Mouse (Mus musculus) c-Kit-negative CD71-positive TER-119-positive erythroid progenitor cells, embryonic 14.5 days (primary cell): ENCODE data around the gene Prim1.

ENCODE experiments used
- DNase-seq: peaks from one replicate; pipeline ENCODE4 v3.0.0-alpha.2; 2013; ENCODE audit warnings: low read depth, low spot score

The Prim1 gene

GRCm38 (mm10) chr10:128015068-128015934 is at the start of gene Prim1:
Prim1 (plus strand) TSS chr10:128015168.
- peak; percentile 76 for DNase-seq

- DNase-seq = no peak
Observed at GRCm38 (mm10) chr10:127966506-127966905, 48.5 kb upstream of the Prim1 start.

GRCm38 (mm10) chr10:127969820-127970219 is 45.1 kb upstream of the Prim1 start:
- no peak for DNase-seq

GRCm38 (mm10) chr10:127970359-127970831 is 44.6 kb upstream of the Prim1 start:
- DNase-seq = no peak

GRCm38 (mm10) chr10:127971135-127971534 is 43.8 kb upstream of the Prim1 start:
- DNase-seq = no peak

- no peak for DNase-seq
Observed at GRCm38 (mm10) chr10:127974062-127974461, 40.9 kb upstream of the Prim1 start.

GRCm38 (mm10) chr10:127975503-127975902 is 39.5 kb upstream of the Prim1 start:
- DNase-seq = no peak

GRCm38 (mm10) chr10:127984650-127985049 is 30.3 kb upstream of the Prim1 start:
- no peak for DNase-seq

- DNase-seq = no peak
Observed at GRCm38 (mm10) chr10:127985601-127986000, 29.4 kb upstream of the Prim1 start.

- no peak for DNase-seq
Observed at GRCm38 (mm10) chr10:127996690-127997089, 18.3 kb upstream of the Prim1 start.

- no peak for DNase-seq
Observed at GRCm38 (mm10) chr10:127998260-127998659, 16.7 kb upstream of the Prim1 start.

- DNase-seq = no peak
Observed at GRCm38 (mm10) chr10:128003281-128003801, 11.6 kb upstream of the Prim1 start.

GRCm38 (mm10) chr10:128004918-128005317 is 10.1 kb upstream of the Prim1 start:
- no peak for DNase-seq

- no peak for DNase-seq
Observed at GRCm38 (mm10) chr10:128005479-128005878, 9.5 kb upstream of the Prim1 start.

- DNase-seq = no peak
Observed at GRCm38 (mm10) chr10:128007446-128007845, 7.5 kb upstream of the Prim1 start, which contains the start of gene Hsd17b6. Hsd17b6 (minus strand) TSS chr10:128007611.

- peak; percentile 62 for DNase-seq
Observed at GRCm38 (mm10) chr10:128008207-128008889, 6.6 kb upstream of the Prim1 start.

GRCm38 (mm10) chr10:128009735-128010134 is 5.2 kb upstream of the Prim1 start:
- no peak for DNase-seq

GRCm38 (mm10) chr10:128022196-128022595 is 7.2 kb downstream of the Prim1 start:
- no peak for DNase-seq

- no peak for DNase-seq
Observed at GRCm38 (mm10) chr10:128023496-128023895, 8.5 kb downstream of the Prim1 start.

GRCm38 (mm10) chr10:128029931-128030330 is 15.0 kb downstream of the Prim1 start:
- no peak for DNase-seq

- DNase-seq = no peak
Observed at GRCm38 (mm10) chr10:128030860-128031259, 15.9 kb downstream of the Prim1 start.

GRCm38 (mm10) chr10:128036746-128037425 is 21.9 kb downstream of the Prim1 start:
- DNase-seq = peak; percentile 25
